Mouse (Mus musculus) Patski (cell line): ENCODE data around the gene Itgb4. TPM values are rescaled to one million over a fixed set of nuclear protein-coding genes. Genes with fewer than 3 reads are reported as not detected.

Source experiments
- ATAC-seq: fragments of 100-300 bp; one replicate; pipeline ENCODE4 v1.8.0; 2021
- CTCF ChIA-PET: fragments of 350-600 bp; sonication (Branson Sonifier 250); formaldehyde crosslinking; loops from one replicate; lab custom pipeline; 2022; ENCODE audit warnings: inconsistent platforms; lab: Charles Lee
- POLR2A ChIA-PET: fragments of 350-600 bp; sonication (Branson Sonifier 250); formaldehyde crosslinking; loops from one replicate; lab custom pipeline; 2022; ENCODE audit warnings: antibody characterized with exemption, inconsistent platforms; lab: Charles Lee
- DNase-seq: peaks from one replicate; pipeline ENCODE4 v3.0.0-alpha.2; 2011; ENCODE audit warnings: low read depth, low spot score
- H3K27me3 ChIP-seq: fragments of 371-371 bp; one replicate; pipeline ENCODE4 v1.5.1; 2021
- CTCF ChIP-seq: fragments of 100-300 bp; IDR thresholded peaks from one replicate; pipeline ENCODE4 v1.5.1; 2021
- in situ Hi-C: fragments of 300-500 bp; cut with MboI; formaldehyde crosslinking; loops from 3 replicates; pipeline ENCODE4 v1.11.1; 2018; ENCODE audit warnings: low pct_unique_long_range_greater_than_20kb, mixed read lengths
- polyA plus RNA-seq: library from polyadenylated mRNA; unstranded; gene quantifications from one replicate; pipeline ENCODE4 v1.2.3, GENCODE M21; 2021

The Itgb4 gene
- polyA plus RNA-seq, 1 experiment from 2014 or later: 0.06 TPM

DNA sequence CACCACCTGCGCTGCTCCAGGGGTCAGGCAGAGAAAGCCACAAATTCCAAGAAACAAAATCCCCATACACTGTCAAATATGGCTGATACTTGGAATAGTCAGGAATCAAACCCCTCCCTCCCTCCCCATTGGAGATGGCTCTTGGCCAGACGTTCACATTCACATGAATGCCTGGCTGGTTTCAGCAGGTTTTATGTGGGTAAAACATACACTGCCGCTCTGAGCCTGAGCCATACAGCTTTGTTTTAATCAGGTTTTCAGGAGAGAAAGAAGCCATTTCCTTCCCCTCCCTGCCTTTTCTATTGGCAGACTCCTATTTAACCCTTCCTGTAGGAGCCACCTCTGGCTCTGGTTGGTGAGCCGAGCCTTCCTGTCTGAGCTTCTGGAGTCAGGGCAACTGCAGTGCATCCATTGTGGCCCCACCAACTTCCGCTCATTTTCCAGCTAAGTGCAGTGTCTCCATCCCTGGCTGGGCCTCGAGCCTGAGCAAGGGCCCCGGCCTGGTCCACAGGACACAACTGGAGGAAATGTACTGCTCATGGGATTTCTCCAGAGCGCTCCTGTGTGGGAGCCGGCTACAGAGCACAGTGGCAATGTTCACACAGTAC lies 28.2 kb upstream of the Itgb4 start:
- in situ Hi-C loops: loop anchor here (25.0 kb wide), 1 partner anchor 516 kb away; the partner anchor contains the start of gene Qrich2
- no peak for ATAC-seq

GRCm38 (mm10) chr11:115948316-115948715 lies 26.2 kb upstream of the Itgb4 start:
- TF ChIP-seq CTCF: no peak
- no peak for ATAC-seq
- ChIA-PET CTCF (interaction anchor here (1.1 to 1.5 kb wide), 2 partner anchors 9 to 12 kb away, joined by 3 to 5 read pairs; no protein-coding TSS in a partner anchor), POLR2A (no interaction called here)
- no peak for DNase-seq
- H3K27me3 ChIP-seq: no peaks in the 10 kb centered on the region
- in situ Hi-C loops: loop anchor here (25.0 kb wide), 1 partner anchor 514 kb away; the partner anchor contains the start of gene Qrich2

More for the DNA sequence above, 28.2 kb upstream of the Itgb4 start:
- no peaks in the 10 kb centered on the region for H3K27me3 ChIP-seq
- ChIA-PET CTCF (no interaction called here), POLR2A (no interaction called here)
- TF ChIP-seq CTCF: no peak
- no peak for DNase-seq

DNA sequence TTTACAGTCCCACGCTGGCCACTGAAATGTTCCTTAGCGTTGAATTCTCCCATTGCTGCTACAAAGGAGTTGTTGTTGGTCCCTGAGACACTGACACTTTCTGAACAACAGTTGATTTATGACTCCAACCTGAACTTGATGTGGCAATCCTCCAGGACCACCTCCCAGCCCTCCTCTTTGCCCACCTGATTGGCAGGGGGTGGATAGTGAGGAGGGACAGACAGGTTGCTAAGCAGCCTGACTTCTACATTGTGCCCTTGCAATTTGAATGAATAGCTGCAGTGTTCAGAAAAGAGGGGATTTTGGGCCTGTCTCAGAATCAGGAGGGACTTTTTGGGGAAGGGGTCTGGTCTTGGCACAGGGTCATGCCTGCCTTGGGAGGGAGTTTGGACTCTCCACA lies 23.8 kb upstream of the Itgb4 start:
- in situ Hi-C loops: no loop called here
- CTCF ChIA-PET: no interaction called here
- no peaks in the 10 kb centered on the region for H3K27me3 ChIP-seq
- TF ChIP-seq CTCF: no peak
- POLR2A ChIA-PET: no interaction called here
- no peak for DNase-seq
- ATAC-seq: no peak

- ChIA-PET CTCF (interaction anchor here (1.2 kb wide), 1 partner anchor 13 kb away, joined by 4 read pairs; no protein-coding TSS in a partner anchor), POLR2A (interaction anchor here (0.6 kb wide), 1 partner anchor 15 kb away, joined by 3 read pairs; no protein-coding TSS in a partner anchor)
- DNase-seq (no peak), ATAC-seq (no peak)
- TF ChIP-seq CTCF: no peak
- in situ Hi-C loops: no loop called here
- no peaks in the 10 kb centered on the region for H3K27me3 ChIP-seq
Measured at GRCm38 (mm10) chr11:115954712-115955111, 19.8 kb upstream of the Itgb4 start.

- DNase-seq (no peak), ATAC-seq (no peak)
- TF ChIP-seq CTCF: no peak
- no peaks in the 10 kb centered on the region for H3K27me3 ChIP-seq
- in situ Hi-C loops: no loop called here
- ChIA-PET CTCF (interaction anchor here (1.2 kb wide), 1 partner anchor 13 kb away, joined by 4 read pairs; no protein-coding TSS in a partner anchor), POLR2A (interaction anchor here (0.6 kb wide), 1 partner anchor 190 kb away, joined by 4 read pairs; the partner anchor contains the start of gene Tmem94)
Measured at GRCm38 (mm10) chr11:115955195-115955858, 19.2 kb upstream of the Itgb4 start.

GRCm38 (mm10) chr11:115956453-115956852 lies 18.1 kb upstream of the Itgb4 start:
- ChIA-PET POLR2A (no interaction called here), CTCF (interaction anchor here (0.9 kb wide), 1 partner anchor 16 kb away, joined by 3 read pairs; no protein-coding TSS in a partner anchor)
- in situ Hi-C loops: no loop called here
- TF ChIP-seq CTCF: no peak
- no peaks in the 10 kb centered on the region for H3K27me3 ChIP-seq
- no peak for ATAC-seq
- no peak for DNase-seq

DNA sequence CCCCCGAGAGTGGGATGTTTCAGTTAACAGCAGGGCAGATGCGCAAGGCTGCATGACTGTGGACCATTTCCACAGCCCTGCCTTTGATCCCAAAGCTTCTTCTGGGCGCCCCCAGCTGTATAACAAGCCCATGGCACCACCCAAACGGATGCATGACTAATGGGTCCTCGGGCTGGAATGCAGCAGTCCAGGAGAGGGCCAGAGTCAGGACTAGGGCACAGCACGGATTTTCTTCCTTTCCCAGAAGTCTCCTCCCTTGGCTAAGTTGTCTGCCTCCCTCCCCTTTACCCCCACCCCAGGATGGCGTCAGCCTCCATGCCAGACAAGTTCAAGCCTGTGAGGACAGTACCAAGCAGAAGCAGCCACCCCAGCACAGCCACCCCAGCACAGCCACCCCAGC lies 16.5 kb upstream of the Itgb4 start:
- TF ChIP-seq CTCF: no peak
- CTCF ChIA-PET: interaction anchor here (1.0 to 1.1 kb wide), 2 partner anchors 13 to 18 kb away, joined by 3 read pairs; no protein-coding TSS in a partner anchor
- H3K27me3 ChIP-seq: no peaks in the 10 kb centered on the region
- in situ Hi-C loops: no loop called here
- POLR2A ChIA-PET: interaction anchor here (0.5 to 1.4 kb wide), 2 partner anchors 9 to 22 kb away, joined by 3 to 4 read pairs; no protein-coding TSS in a partner anchor
- no peak for ATAC-seq
- DNase-seq: no peak

DNA sequence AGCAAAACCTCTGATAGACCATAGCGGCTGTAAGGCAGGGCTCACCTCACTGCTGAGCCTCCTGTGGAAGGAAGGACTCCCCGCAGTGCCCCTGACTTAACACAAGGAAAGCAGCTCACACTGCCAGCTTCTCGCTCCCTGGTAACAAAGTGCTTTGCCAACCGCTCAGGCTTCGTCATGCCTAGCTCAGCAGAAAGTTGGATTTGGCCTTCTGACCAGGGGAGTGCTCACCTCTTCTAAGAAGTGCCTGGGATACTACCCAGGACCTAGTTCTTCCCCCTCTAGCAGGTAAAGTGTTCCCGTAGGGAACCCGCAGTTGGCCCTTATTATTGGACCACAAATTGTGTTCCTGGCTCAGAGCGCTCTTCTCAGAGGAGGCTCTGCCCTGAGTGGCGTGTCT lies 15.5 kb upstream of the Itgb4 start:
- ATAC-seq (no peak), DNase-seq (no peak)
- CTCF ChIA-PET: no interaction called here
- POLR2A ChIA-PET: no interaction called here
- H3K27me3 ChIP-seq: no peaks in the 10 kb centered on the region
- in situ Hi-C loops: no loop called here
- no peak for TF ChIP-seq CTCF

DNA sequence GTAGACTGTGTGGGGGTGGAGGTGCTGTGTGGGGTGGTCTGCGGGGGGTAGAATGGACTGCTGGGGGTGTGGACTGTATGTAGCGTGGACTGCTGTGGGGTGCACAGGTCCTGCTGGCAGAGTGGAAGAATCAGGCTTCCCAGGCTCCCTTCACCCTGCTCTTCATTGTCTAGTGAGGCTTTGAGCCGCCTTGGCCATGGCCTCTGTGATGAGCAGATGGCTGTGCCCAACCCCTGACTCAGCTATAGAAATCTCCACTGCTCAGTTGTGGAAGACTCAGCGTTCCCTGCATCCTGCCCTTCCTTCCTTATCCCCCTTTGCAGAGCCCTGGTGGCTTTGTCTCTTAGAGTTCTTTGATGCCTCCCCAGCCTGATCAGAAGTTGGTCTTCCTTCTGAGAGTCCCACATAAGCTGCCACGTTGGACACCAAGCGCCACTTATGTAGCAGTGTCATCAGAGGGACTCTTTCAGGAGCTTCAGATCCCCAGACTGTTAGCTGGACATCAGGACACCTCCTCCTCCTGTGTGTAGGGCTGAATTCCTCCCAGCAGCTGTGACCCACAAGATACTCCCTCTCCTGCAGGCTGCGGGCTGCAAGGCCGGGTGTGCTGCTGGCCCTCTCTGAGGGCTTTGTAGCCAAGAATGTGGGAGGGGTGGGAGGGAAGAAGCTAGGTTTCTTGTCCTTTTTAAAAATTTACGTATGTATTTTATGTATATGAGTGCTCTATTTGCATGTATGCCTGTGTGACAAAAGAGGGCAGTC lies 11.7 kb upstream of the Itgb4 start:
- in situ Hi-C loops: no loop called here
- H3K27me3 ChIP-seq: no peaks in the 10 kb centered on the region
- ATAC-seq (no peak), DNase-seq (no peak)
- no peak for TF ChIP-seq CTCF
- ChIA-PET POLR2A (no interaction called here), CTCF (no interaction called here)

GRCm38 (mm10) chr11:115964977-115965604 lies 9.4 kb upstream of the Itgb4 start:
- TF ChIP-seq CTCF: no peak
- H3K27me3 ChIP-seq: no peaks in the 10 kb centered on the region
- in situ Hi-C loops: no loop called here
- POLR2A ChIA-PET: interaction anchor here (0.7 kb wide), 1 partner anchor 258 kb away, joined by 3 read pairs; no protein-coding TSS in a partner anchor
- peak; percentile 73 for DNase-seq
- peak; percentile 59 for ATAC-seq
- CTCF ChIA-PET: no interaction called here
